Mouse (Mus musculus) fat pad, adult 2 months (tissue): Measurements from ENCODE around the gene Rps6kl1.

Experiments used
- DNase-seq: peaks from one replicate; pipeline ENCODE4 v3.0.0-alpha.2; 2011; ENCODE audit warnings: low read depth, low spot score; ENCODE audit errors: extremely low read depth

The Rps6kl1 gene

GRCm38 (mm10) chr12:85142803-85143202 is 8.3 kb downstream of the Rps6kl1 start:
- no peak for DNase-seq

- DNase-seq: no peak
Measured at GRCm38 (mm10) chr12:85141096-85141495, 10.0 kb downstream of the Rps6kl1 start.

- DNase-seq: no peak
Measured at GRCm38 (mm10) chr12:85140036-85140701, 10.9 kb downstream of the Rps6kl1 start.

GRCm38 (mm10) chr12:85136627-85137026 is 14.4 kb downstream of the Rps6kl1 start:
- no peak for DNase-seq

GRCm38 (mm10) chr12:85135513-85136470 is 15.3 kb downstream of the Rps6kl1 start:
- DNase-seq: no peak

- no peak for DNase-seq
Measured at GRCm38 (mm10) chr12:85134043-85134794, 16.8 kb downstream of the Rps6kl1 start.

- DNase-seq: no peak
Measured at GRCm38 (mm10) chr12:85131361-85131760, 19.7 kb downstream of the Rps6kl1 start.

- DNase-seq: peak; percentile 91
Measured at GRCm38 (mm10) chr12:85129426-85129978, 21.6 kb downstream of the Rps6kl1 start.

GRCm38 (mm10) chr12:85126986-85127603 is 24.0 kb downstream of the Rps6kl1 start:
- no peak for DNase-seq

- peak; percentile 70 for DNase-seq
Measured at GRCm38 (mm10) chr12:85124751-85125150, 26.3 kb downstream of the Rps6kl1 start.

- DNase-seq: no peak
Measured at GRCm38 (mm10) chr12:85123645-85124044, 27.4 kb downstream of the Rps6kl1 start.

GRCm38 (mm10) chr12:85123108-85123530 is 27.9 kb downstream of the Rps6kl1 start:
- no peak for DNase-seq

- no peak for DNase-seq
Measured at GRCm38 (mm10) chr12:85121806-85122459, 29.1 kb downstream of the Rps6kl1 start.

GRCm38 (mm10) chr12:85115678-85116077 is 35.4 kb downstream of the Rps6kl1 start:
- DNase-seq: peak; percentile 81

- no peak for DNase-seq
Measured at GRCm38 (mm10) chr12:85113917-85114316, 37.1 kb downstream of the Rps6kl1 start.

- DNase-seq: no peak
Measured at GRCm38 (mm10) chr12:85113337-85113736, 37.7 kb downstream of the Rps6kl1 start.

- no peak for DNase-seq
Measured at GRCm38 (mm10) chr12:85112550-85113251, 38.4 kb downstream of the Rps6kl1 start.

- DNase-seq: no peak
Measured at GRCm38 (mm10) chr12:85110698-85111592, 40.1 kb downstream of the Rps6kl1 start, which contains the start of the genes Prox2 and Dlst. TSS of gene Prox2 (minus strand) at chr12:85110759. TSS of gene Dlst (plus strand) at chr12:85110833.
